Mouse (Mus musculus): Measurements from ENCODE around the gene Ppp3r1.
"Not testable (repeated sequence)": the region's sequence is repeated elsewhere in the genome, so short reads cannot be mapped to it uniquely, and the experiment has no call there.

Gene Ppp3r1

GRCm38 (mm10) chr11:17199840-17200501 lies 40.9 kb downstream of the Ppp3r1 start:
- in situ Hi-C loops (cut with MboI, MseI) = no loop called here

GRCm38 (mm10) chr11:17200936-17201335 lies 41.9 kb downstream of the Ppp3r1 start:
- in situ Hi-C loops (cut with MboI, MseI) = no loop called here

GRCm38 (mm10) chr11:17202481-17202880 lies 43.4 kb downstream of the Ppp3r1 start:
- in situ Hi-C loops (cut with MboI, MseI) = no loop called here

- in situ Hi-C loops (cut with MboI, MseI) = loop anchor here (5.0 kb wide), 1 partner anchor 209 kb away; no protein-coding TSS in a partner anchor
Measured at GRCm38 (mm10) chr11:17211258-17212140, 52.4 kb downstream of the Ppp3r1 start, which contains the start of gene Pno1. Gene Pno1 (minus strand): TSS chr11:17211568.

- in situ Hi-C loops (cut with MboI, MseI) = loop anchor here (5.0 kb wide), 1 partner anchor 210 kb away; no protein-coding TSS in a partner anchor
Measured at GRCm38 (mm10) chr11:17212141-17212495, 53.1 kb downstream of the Ppp3r1 start.

- in situ Hi-C loops (cut with MboI, MseI) = loop anchor here (5.0 kb wide), 1 partner anchor 211 kb away; no protein-coding TSS in a partner anchor
Measured at GRCm38 (mm10) chr11:17212903-17213509, 53.9 kb downstream of the Ppp3r1 start.

- in situ Hi-C loops (cut with MboI, MseI) = no loop called here
Measured at GRCm38 (mm10) chr11:17215475-17215874, 56.4 kb downstream of the Ppp3r1 start.

- in situ Hi-C loops (cut with MboI, MseI) = no loop called here
Measured at GRCm38 (mm10) chr11:17221126-17221525, 62.1 kb downstream of the Ppp3r1 start.

- in situ Hi-C loops (cut with MboI, MseI) = no loop called here
Measured at GRCm38 (mm10) chr11:17232792-17233191, 73.7 kb downstream of the Ppp3r1 start.

- in situ Hi-C loops (cut with MboI, MseI) = no loop called here
Measured at GRCm38 (mm10) chr11:17236449-17237037, 77.5 kb downstream of the Ppp3r1 start.

- in situ Hi-C loops (cut with MboI, MseI) = not testable (repeated sequence)
Measured at GRCm38 (mm10) chr11:17238598-17238997, 79.5 kb downstream of the Ppp3r1 start.

- in situ Hi-C loops (cut with MboI, MseI) = no loop called here
Measured at GRCm38 (mm10) chr11:17248715-17249114, 89.7 kb downstream of the Ppp3r1 start.
